Mouse (Mus musculus) erythroblast, adult 5-6 weeks (primary cell): ENCODE results near the gene Zfhx2. TPM values are rescaled to one million over a fixed set of nuclear protein-coding genes. Genes with fewer than 3 reads are reported as not detected.
"Not testable (repeated sequence)": the region's sequence is repeated elsewhere in the genome, so short reads cannot be mapped to it uniquely, and the experiment has no call there.

Experiments used
- ATAC-seq: replicated peaks from 2 replicates; pipeline ENCODE4 v1.8.0; 2016; ENCODE audit warnings: moderate number of reproducible peaks, mild to moderate bottlenecking, moderate TSS enrichment, inconsistent platforms; ENCODE audit not compliant: poor library complexity, low FRiP score, severe bottlenecking
- total RNA-seq, 2 experiments: library from RNA; stranded (forward) in 1 of 2; stranded (reverse) in 1 of 2; fragments of 150-400 nt in 1 of 2; fragments of 200-764, 138-1000 nt in 1 of 2; gene quantifications; 2 replicates each; pipeline versions ENCODE4 v1.2.3 to v1.2.4; 2015 to 2017; ENCODE audit warnings: low replicate concordance in 2 of 2

Zfhx2 gene
- total RNA-seq, 2 experiments from 2014 or later = 0.34 to 1.3 TPM

- ATAC-seq = no peak
These were observed 37.9 kb downstream of the Zfhx2 start for GRCm38 (mm10) chr14:55054191-55054749.

GRCm38 (mm10) chr14:55053708-55054190, 38.4 kb downstream of the Zfhx2 start:
- no peak for ATAC-seq

GRCm38 (mm10) chr14:55053050-55053449, 39.1 kb downstream of the Zfhx2 start:
- no peak for ATAC-seq

- ATAC-seq = no peak
These were observed 39.6 kb downstream of the Zfhx2 start for GRCm38 (mm10) chr14:55052496-55052895.

GRCm38 (mm10) chr14:55047971-55048531, 44.1 kb downstream of the Zfhx2 start:
- ATAC-seq = no peak

- ATAC-seq = not testable (repeated sequence)
These were observed 48.4 kb downstream of the Zfhx2 start for GRCm38 (mm10) chr14:55043694-55044093.

- ATAC-seq = no peak
These were observed 59.4 kb downstream of the Zfhx2 start for GRCm38 (mm10) chr14:55032695-55033225.

GRCm38 (mm10) chr14:55029034-55029698, 63.0 kb downstream of the Zfhx2 start:
- no peak for ATAC-seq

GRCm38 (mm10) chr14:55028333-55028835, 63.7 kb downstream of the Zfhx2 start:
- ATAC-seq = no peak

GRCm38 (mm10) chr14:55027653-55028052, 64.5 kb downstream of the Zfhx2 start:
- ATAC-seq = no peak

GRCm38 (mm10) chr14:55027251-55027650, 64.9 kb downstream of the Zfhx2 start:
- ATAC-seq = no peak

- no peak for ATAC-seq
These were observed 66.6 kb downstream of the Zfhx2 start for GRCm38 (mm10) chr14:55025527-55025926.

- ATAC-seq = no peak
These were observed 67.9 kb downstream of the Zfhx2 start for GRCm38 (mm10) chr14:55024236-55024635.

- ATAC-seq = no peak
These were observed 69.1 kb downstream of the Zfhx2 start for GRCm38 (mm10) chr14:55023011-55023410.

- no peak for ATAC-seq
These were observed 71.7 kb downstream of the Zfhx2 start for GRCm38 (mm10) chr14:55020394-55020793.

GRCm38 (mm10) chr14:55016876-55017275, 75.2 kb downstream of the Zfhx2 start:
- ATAC-seq = no peak

- ATAC-seq = no peak
These were observed 76.4 kb downstream of the Zfhx2 start for GRCm38 (mm10) chr14:55015767-55016111.

- peak; percentile 95 for ATAC-seq
These were observed 76.9 kb downstream of the Zfhx2 start, which contains the start of gene Ngdn for GRCm38 (mm10) chr14:55014991-55015766. Gene Ngdn, plus strand, starts transcription at chr14:55015454.

- peak; percentile 57 for ATAC-seq
These were observed 77.5 kb downstream of the Zfhx2 start for GRCm38 (mm10) chr14:55014591-55014990.

- no peak for ATAC-seq
These were observed 81.0 kb downstream of the Zfhx2 start for GRCm38 (mm10) chr14:55011116-55011515.
